Mouse (Mus musculus) lung, adult 2 months (tissue): Measurements from ENCODE around the gene Ube2b.

Source experiments
- CTCF ChIP-seq: fragments of 200-500 bp; IDR thresholded peaks from 2 replicates; pipeline ENCODE4 v1.5.1; 2011; ENCODE audit warnings: mild to moderate bottlenecking, low read length, control low read depth; ENCODE audit not compliant: insufficient read depth
- POLR2A ChIP-seq: fragments of 200-500 bp; IDR thresholded peaks from 2 replicates; pipeline ENCODE4 v1.6.1; 2011; ENCODE audit warnings: low read depth, mild to moderate bottlenecking, control low read depth, low read length, borderline replicate concordance; ENCODE audit errors: extremely low read depth

GRCm38 (mm10) chr11:51937361-51937781 is 63.2 kb downstream of the Ube2b start:
- TF ChIP-seq POLR2A (no peak), CTCF (no peak)
